Mouse (Mus musculus) midbrain, embryonic 11.5 days (tissue): ENCODE measurements around the gene Sorcs1. TPM values are rescaled to one million over a fixed set of nuclear protein-coding genes. Genes with fewer than 3 reads are reported as not detected.
A peak's percentile ranks its signal among the peaks of the same experiment; 100 is the strongest.

Experiments used
- ATAC-seq: fragments of 200-750 bp; cut with Nextera tagmentation; 2 replicates; pipeline ENCODE4 v1.8.0; 2017; ENCODE audit warnings: moderate TSS enrichment, moderate library complexity; ENCODE audit not compliant: low FRiP score
- DNase-seq: peaks from one replicate; pipeline ENCODE4 v3.0.0; 2015; ENCODE audit warnings: low spot score; ENCODE audit errors: missing footprints
- H3K27ac ChIP-seq: fragments of 300-500 bp; sonication (generic); 2 replicates; pipeline ENCODE4 v1.5.1; 2014; ENCODE audit warnings: low read depth, low read length
- H3K27me3 ChIP-seq: fragments of 300-500 bp; sonication (generic); 2 replicates; pipeline ENCODE4 v1.6.1; 2014; ENCODE audit warnings: mild to moderate bottlenecking, low read length, moderate library complexity, mixed read lengths; ENCODE audit not compliant: control insufficient read depth, insufficient read depth
- H3K36me3 ChIP-seq: fragments of 300-500 bp; sonication (generic); 2 replicates; pipeline ENCODE4 v1.6.1; 2014; ENCODE audit warnings: mild to moderate bottlenecking, low read length, moderate library complexity, mixed read lengths; ENCODE audit not compliant: control insufficient read depth, insufficient read depth
- H3K4me1 ChIP-seq: fragments of 300-500 bp; sonication (generic); 2 replicates; pipeline ENCODE4 v1.6.1; 2014; ENCODE audit warnings: low read length; ENCODE audit not compliant: control insufficient read depth, insufficient read depth
- H3K4me2 ChIP-seq: fragments of 300-500 bp; sonication (generic); 2 replicates; pipeline ENCODE4 v1.6.1; 2014; ENCODE audit warnings: mild to moderate bottlenecking, moderate library complexity
- H3K4me3 ChIP-seq: fragments of 300-500 bp; sonication (generic); 2 replicates; pipeline ENCODE4 v1.5.1; 2014; ENCODE audit warnings: low read depth, low read length
- H3K9ac ChIP-seq: fragments of 300-500 bp; sonication (generic); 2 replicates; pipeline ENCODE4 v1.6.1; 2014; ENCODE audit warnings: low read length
- H3K9me3 ChIP-seq: fragments of 300-500 bp; sonication (generic); 2 replicates; pipeline ENCODE4 v1.6.1; 2016; ENCODE audit warnings: low read length; ENCODE audit not compliant: control insufficient read depth
- WGBS: fragments of 180-500 bp; shearing (Covaris S2); extraction: QIAGEN DNeasy Blood & Tissue Kit; methylation state at CpG from one replicate; pipeline ENCODE4 v1.1.7; 2014; 5-methylcytosine and 5-hydroxymethylcytosine counted together
- polyA plus RNA-seq: library from polyadenylated mRNA; unstranded; fragments of >200 nt; fragmentation: Nextera tagmentation; extraction: Ambion mirVana; gene quantifications from 2 replicates; pipeline ENCODE4 v1.2.1, GENCODE M21; 2014

The Sorcs1 gene
- polyA plus RNA-seq, 1 experiment from 2014 or later: 2.0 TPM

DNA sequence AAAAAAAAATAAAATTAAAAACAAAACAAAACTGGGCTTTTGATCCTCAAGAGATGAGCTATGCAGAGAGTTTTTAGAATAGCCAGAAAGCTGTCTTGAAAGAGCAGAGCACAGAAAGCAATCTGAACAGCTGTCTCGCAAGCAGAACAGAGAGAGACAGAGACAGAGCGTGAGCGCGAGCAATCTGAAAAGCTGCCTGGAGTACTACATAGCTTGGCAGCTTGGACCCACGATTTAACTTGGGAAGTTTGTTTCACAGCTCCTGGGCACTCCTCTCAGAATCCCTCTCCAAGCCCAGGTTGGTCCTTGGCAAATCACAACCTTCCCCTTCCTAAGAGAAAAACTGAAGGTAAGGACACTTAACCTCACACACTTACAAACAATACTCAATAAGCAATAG, 192.1 kb downstream of the Sorcs1 start:
- Histone ChIP-seq H3K9me3 (no peaks in the 10 kb centered on the region), H3K4me3 (no peak overlapping the region), H3K4me1 (peaks cover 7% of the 10 kb centered on the region; the same call in 1 of the 2 replicates), H3K9ac (no peak overlapping the region), H3K27me3 (no peaks in the 10 kb centered on the region), H3K27ac (no peak overlapping the region), H3K36me3 (no peaks in the 10 kb centered on the region), H3K4me2 (no peak overlapping the region)
- WGBS: 87% methylated on average over 5 of the region's 5 CpGs
- DNase-seq (peak; percentile 69), ATAC-seq (no peak)

DNA sequence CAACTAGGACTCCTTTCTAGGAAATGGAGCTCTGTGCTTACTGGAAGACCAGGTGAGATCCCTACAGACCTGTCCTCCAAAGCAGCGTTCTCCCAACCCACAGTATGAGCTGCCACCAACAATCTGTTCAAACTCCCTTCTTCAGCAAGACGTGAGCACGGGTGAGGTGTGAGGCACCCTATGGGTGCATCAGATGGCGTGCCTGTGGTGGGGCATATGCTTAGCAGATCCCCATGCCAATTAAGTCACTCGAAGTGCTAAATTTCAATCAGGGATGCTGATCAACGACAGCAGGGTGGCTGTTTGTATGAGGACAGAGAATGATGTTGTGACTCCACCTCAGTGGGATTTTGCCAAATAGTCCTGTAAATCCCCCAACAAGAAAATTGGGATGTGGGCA, 201.7 kb downstream of the Sorcs1 start:
- DNase-seq (peak; percentile 21), ATAC-seq (no peak)
- H3K27me3 ChIP-seq: no peaks in the 10 kb centered on the region
- H3K4me3 ChIP-seq: no peak overlapping the region
- no peak overlapping the region for H3K9ac ChIP-seq
- no peaks in the 10 kb centered on the region for H3K36me3 ChIP-seq
- H3K27ac ChIP-seq: no peak overlapping the region
- H3K4me2 ChIP-seq: no peak overlapping the region
- no peaks in the 10 kb centered on the region for H3K4me1 ChIP-seq
- no peaks in the 10 kb centered on the region for H3K9me3 ChIP-seq
- WGBS: 80% methylated on average over 6 of the region's 6 CpGs

- Histone ChIP-seq H3K27me3 (no peaks in the 10 kb centered on the region), H3K36me3 (no peaks in the 10 kb centered on the region), H3K9ac (no peak overlapping the region), H3K4me1 (no peaks in the 10 kb centered on the region), H3K9me3 (no peaks in the 10 kb centered on the region), H3K4me3 (no peak overlapping the region), H3K27ac (no peak overlapping the region), H3K4me2 (no peak overlapping the region)
- ATAC-seq (no peak), DNase-seq (no peak)
- 93% methylated on average over 3 of the region's 3 CpGs for WGBS
Measured at GRCm38 (mm10) chr19:50468592-50468991, 209.9 kb downstream of the Sorcs1 start.

DNA sequence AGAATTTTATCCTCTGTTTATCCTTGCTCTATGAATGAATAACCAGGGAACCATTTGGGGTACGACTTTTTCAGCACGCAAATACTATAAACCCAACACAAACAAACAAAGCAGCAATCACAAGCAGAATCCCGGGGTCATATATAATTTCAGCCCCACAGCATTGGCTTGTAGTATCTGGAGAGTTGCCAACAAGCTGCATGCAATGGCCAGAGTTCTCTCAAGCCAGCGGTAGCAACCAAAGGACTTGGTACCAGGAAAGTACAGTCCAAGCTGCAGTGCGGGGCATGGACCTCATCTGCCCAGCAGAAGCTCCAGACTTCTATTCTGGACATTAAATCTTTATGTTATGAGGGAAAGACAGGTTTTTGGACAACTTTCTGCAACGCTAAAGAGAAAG, 213.6 kb downstream of the Sorcs1 start:
- Histone ChIP-seq H3K4me2 (no peak overlapping the region), H3K4me3 (no peak overlapping the region), H3K9ac (no peak overlapping the region), H3K27ac (no peak overlapping the region), H3K9me3 (no peaks in the 10 kb centered on the region), H3K36me3 (no peaks in the 10 kb centered on the region), H3K4me1 (no peaks in the 10 kb centered on the region), H3K27me3 (no peaks in the 10 kb centered on the region)
- DNase-seq (peak; percentile 65), ATAC-seq (no peak)
- 87% methylated on average over 6 of the region's 6 CpGs for WGBS

GRCm38 (mm10) chr19:50458581-50458980, 219.9 kb downstream of the Sorcs1 start:
- no peak overlapping the region for H3K27ac ChIP-seq
- H3K9me3 ChIP-seq: no peaks in the 10 kb centered on the region
- no peak overlapping the region for H3K4me2 ChIP-seq
- WGBS: 93% methylated on average over 5 of the region's 5 CpGs
- no peak overlapping the region for H3K4me3 ChIP-seq
- H3K36me3 ChIP-seq: no peaks in the 10 kb centered on the region
- no peak overlapping the region for H3K9ac ChIP-seq
- peaks cover 3% of the 10 kb centered on the region; the same call in 1 of the 2 replicates for H3K4me1 ChIP-seq
- ATAC-seq (no peak), DNase-seq (peak; percentile 72)
- H3K27me3 ChIP-seq: no peaks in the 10 kb centered on the region

GRCm38 (mm10) chr19:50457275-50457892, 221.1 kb downstream of the Sorcs1 start:
- ATAC-seq: peak; percentile 84
- no peak overlapping the region for H3K4me3 ChIP-seq
- 66% methylated on average over 5 of the region's 5 CpGs for WGBS

GRCm38 (mm10) chr19:50441099-50441498, 237.3 kb downstream of the Sorcs1 start:
- no peak overlapping the region for H3K9ac ChIP-seq
- ATAC-seq (no peak), DNase-seq (peak; percentile 86)
- H3K4me3 ChIP-seq: no peak overlapping the region
- H3K27me3 ChIP-seq: peaks cover 3% of the 10 kb centered on the region; the same call in 1 of the 2 replicates
- H3K4me1 ChIP-seq: peaks cover 20% of the 10 kb centered on the region
- WGBS: 10% methylated on average over 4 of the region's 4 CpGs
- no peaks in the 10 kb centered on the region for H3K36me3 ChIP-seq
- no peak overlapping the region for H3K4me2 ChIP-seq
- H3K9me3 ChIP-seq: no peaks in the 10 kb centered on the region
- peak overlapping the region; percentile 52; the same call in 1 of the 2 replicates for H3K27ac ChIP-seq

More at GRCm38 (mm10) chr19:50457275-50457892, 221.1 kb downstream of the Sorcs1 start:
- DNase-seq: peak; percentile 77
- H3K9me3 ChIP-seq: no peaks in the 10 kb centered on the region
- peaks cover 3% of the 10 kb centered on the region; the same call in 1 of the 2 replicates for H3K4me1 ChIP-seq
- no peak overlapping the region for H3K4me2 ChIP-seq
- no peak overlapping the region for H3K27ac ChIP-seq
- no peaks in the 10 kb centered on the region for H3K36me3 ChIP-seq
- H3K27me3 ChIP-seq: no peaks in the 10 kb centered on the region
- no peak overlapping the region for H3K9ac ChIP-seq

GRCm38 (mm10) chr19:50440246-50440910, 238.1 kb downstream of the Sorcs1 start:
- Histone ChIP-seq H3K9ac (no peak overlapping the region), H3K36me3 (no peaks in the 10 kb centered on the region), H3K4me1 (peaks cover 20% of the 10 kb centered on the region), H3K9me3 (no peaks in the 10 kb centered on the region), H3K4me2 (peak overlapping the region; percentile 29), H3K27me3 (peaks cover 3% of the 10 kb centered on the region; the same call in 1 of the 2 replicates), H3K4me3 (no peak overlapping the region), H3K27ac (peak overlapping the region; percentile 52; the same call in 1 of the 2 replicates)
- ATAC-seq (peak; percentile 91), DNase-seq (peak; percentile 94)
- WGBS: under 1% methylated on average over 11 of the region's 11 CpGs

- DNase-seq: peak; percentile 90
- peak overlapping the region; percentile 57; the same call in 1 of the 2 replicates for H3K27ac ChIP-seq
- peak overlapping the region; percentile 4; the same call in 1 of the 2 replicates for H3K4me2 ChIP-seq
- no peak overlapping the region for H3K9ac ChIP-seq
- peak; percentile 41; the same call in 1 of the 2 replicates for ATAC-seq
- peaks cover 20% of the 10 kb centered on the region for H3K4me1 ChIP-seq
- H3K27me3 ChIP-seq: peaks cover 3% of the 10 kb centered on the region; the same call in 1 of the 2 replicates
- 7% methylated on average over 3 of the region's 3 CpGs for WGBS
- no peak overlapping the region for H3K4me3 ChIP-seq
- no peaks in the 10 kb centered on the region for H3K36me3 ChIP-seq
- H3K9me3 ChIP-seq: no peaks in the 10 kb centered on the region
Measured at GRCm38 (mm10) chr19:50439464-50439881, 239.0 kb downstream of the Sorcs1 start.
